Mouse (Mus musculus) brain, embryonic 14.5 days (tissue): ENCODE data around the gene Cdk19. TPM values are rescaled to one million over a fixed set of nuclear protein-coding genes. Genes with fewer than 3 reads are reported as not detected.
"Not testable (repeated sequence)": the region's sequence is repeated elsewhere in the genome, so short reads cannot be mapped to it uniquely, and the experiment has no call there.

Experiments
- DNase-seq: peaks from one replicate; pipeline ENCODE4 v3.0.0-alpha.2; 2011; ENCODE audit warnings: low read depth
- CTCF ChIP-seq: fragments of 200-500 bp; IDR thresholded peaks from 2 replicates; pipeline ENCODE4 v1.5.1; 2012; ENCODE audit warnings: inconsistent platforms, mild to moderate bottlenecking, moderate library complexity, borderline replicate concordance; ENCODE audit not compliant: insufficient read depth, insufficient read length; ENCODE audit errors: extremely low read depth
- POLR2A ChIP-seq: fragments of 200-500 bp; IDR thresholded peaks from 2 replicates; pipeline ENCODE4 v1.6.1; 2012; ENCODE audit warnings: mild to moderate bottlenecking, inconsistent platforms, borderline replicate concordance; ENCODE audit not compliant: poor library complexity, insufficient read depth, insufficient read length, severe bottlenecking; ENCODE audit errors: extremely low read depth
- polyA plus RNA-seq: library from polyadenylated mRNA; depleted of rRNA; stranded (reverse); fragments of >200 nt; gene quantifications from 2 replicates; pipeline ENCODE4 v1.2.3, GENCODE M21; 2012

The Cdk19 gene
- polyA plus RNA-seq, 1 experiment, result 21.5 TPM

DNA sequence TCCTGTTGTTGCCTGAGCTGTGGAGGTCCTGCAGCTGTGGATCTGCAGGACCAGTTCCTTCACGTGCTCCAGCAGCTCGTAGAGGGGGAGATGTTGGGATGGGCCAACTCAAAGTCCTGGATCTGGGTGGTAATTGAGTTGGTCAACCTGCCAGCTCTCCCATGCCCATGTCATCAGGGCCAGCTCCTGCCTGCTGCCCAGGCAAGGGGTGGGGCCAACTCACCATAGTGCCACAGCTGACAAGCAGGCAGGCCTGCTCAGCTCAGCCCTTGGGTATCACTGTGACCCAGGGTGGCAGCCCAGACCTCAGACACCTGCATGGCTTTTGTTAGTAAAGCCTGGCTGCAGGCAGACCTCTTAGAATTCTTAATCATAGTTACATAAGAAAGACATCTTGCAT is 81.3 kb downstream of the Cdk19 start:
- TF ChIP-seq CTCF, result no peak
- no peak for TF ChIP-seq POLR2A
- DNase-seq, result no peak

DNA sequence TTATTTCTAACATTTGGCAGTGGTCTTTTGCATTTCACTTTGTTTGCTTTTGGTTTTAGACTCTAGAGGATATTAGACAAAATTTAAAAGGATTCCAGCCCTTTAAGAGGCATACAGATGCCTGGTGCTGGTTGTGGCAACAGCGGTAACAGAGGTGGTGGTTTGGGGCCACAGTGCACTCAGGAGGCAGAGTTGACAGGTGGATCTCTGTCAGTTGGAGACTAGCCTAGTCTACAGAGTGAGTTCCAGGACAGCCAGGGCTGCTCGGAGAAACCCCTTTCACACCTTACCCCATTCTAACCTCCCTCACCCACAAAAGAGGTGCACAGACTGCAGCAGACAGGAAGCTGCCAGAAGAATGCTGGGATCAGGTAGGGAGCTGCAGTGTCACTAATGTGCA is 82.4 kb downstream of the Cdk19 start:
- DNase-seq, result no peak
- TF ChIP-seq POLR2A, result no peak
- TF ChIP-seq CTCF, result no peak

DNA sequence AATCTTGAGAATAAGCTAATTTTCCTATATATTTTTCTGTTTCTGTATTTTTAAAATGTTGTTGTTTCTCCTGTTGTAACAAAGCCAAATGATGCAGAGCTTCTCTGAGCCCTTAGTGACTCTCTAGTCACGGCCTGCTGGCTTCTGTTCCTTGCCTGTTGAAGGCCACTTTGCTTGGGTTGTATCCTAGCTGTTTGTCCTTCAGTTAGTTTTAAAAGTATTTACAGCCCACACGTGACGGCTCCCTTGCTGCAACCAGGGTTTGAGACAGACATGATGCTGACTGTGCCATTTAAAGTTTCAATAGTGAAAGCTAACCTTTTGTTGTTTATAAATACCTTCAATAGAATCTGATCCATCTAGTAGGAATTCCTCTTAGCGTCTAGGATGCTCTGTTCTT is 83.3 kb downstream of the Cdk19 start:
- no peak for TF ChIP-seq POLR2A
- TF ChIP-seq CTCF, result no peak
- DNase-seq, result no peak

DNA sequence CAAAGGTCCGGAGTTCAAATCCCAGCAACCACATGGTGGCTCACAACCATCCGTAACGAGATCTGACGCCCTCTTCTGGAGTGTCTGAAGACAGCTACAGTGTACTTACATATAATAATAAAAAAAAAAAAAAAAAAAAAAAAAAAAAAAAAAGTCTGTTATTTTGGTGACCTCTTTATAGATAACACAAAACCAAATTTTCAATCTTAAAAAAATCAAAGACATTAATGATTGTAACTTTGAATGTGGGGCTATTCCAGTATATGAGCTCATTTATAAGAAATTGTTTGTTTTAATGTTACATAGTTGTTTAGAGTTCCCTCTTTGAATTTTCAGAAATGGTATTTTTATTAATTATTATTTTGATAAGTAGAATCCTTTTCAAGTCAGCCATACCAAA is 85.1 kb downstream of the Cdk19 start:
- not testable (repeated sequence) for DNase-seq

DNA sequence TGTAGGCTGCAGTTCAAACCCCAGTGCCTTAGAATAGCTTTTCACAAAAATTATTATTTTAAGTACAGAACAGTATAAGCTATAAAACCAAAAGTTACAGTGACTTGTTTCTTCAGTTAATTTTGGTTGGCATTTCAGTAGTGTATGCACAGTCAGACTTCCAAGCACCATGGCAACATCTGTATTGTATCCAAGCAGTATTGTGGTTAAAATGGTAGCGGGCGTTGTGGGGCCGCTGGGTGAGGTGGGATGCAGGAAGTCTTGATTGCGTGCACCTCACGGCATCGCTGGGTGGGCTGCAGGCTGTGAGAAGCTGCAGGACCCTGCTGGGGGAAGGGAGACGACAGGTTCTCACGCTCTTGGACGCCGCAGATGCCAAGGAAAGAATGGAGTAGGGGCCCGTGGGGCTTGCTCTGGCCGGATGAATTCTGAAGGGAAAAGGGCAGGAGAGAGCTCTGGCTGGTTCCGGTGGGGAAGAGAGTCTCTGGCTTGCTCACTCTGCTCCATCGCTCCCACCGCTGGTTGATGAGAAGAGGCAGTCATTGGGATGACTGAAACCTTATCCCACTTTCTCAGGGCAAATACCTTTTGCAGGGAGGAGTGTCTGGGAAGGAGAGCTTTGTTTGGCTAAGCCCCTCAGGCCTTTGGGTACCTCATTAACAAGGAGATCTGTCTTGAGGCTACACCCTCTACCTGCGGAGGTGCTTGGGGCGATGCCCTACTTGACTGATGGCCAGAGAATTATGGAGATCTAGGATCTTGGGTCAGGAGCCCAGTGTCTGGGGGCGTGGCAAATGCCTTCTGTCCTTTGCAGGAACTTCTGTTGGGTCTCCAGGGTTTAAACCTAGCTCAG is 86.1 kb downstream of the Cdk19 start:
- DNase-seq, result peak; percentile 37
- TF ChIP-seq CTCF (no peak), POLR2A (no peak)

DNA sequence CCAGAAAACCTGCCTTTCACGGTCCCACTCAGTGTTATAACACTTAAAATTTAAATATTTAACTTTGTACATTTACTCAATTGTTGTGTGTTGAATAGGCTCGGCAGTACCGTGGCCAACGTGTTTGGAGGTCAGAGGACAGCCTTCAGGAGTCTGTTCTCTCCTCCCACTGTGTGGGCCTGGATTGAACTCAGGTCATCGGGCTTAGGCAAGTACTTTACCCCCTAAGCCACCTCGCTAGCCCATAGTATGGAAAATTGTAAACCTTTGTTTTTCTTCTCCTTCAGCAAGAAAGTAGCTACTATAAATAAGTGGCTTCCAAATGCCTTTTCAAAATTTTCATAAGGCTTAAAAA is 86.7 kb downstream of the Cdk19 start:
- TF ChIP-seq CTCF (no peak), POLR2A (no peak)
- no peak for DNase-seq

DNA sequence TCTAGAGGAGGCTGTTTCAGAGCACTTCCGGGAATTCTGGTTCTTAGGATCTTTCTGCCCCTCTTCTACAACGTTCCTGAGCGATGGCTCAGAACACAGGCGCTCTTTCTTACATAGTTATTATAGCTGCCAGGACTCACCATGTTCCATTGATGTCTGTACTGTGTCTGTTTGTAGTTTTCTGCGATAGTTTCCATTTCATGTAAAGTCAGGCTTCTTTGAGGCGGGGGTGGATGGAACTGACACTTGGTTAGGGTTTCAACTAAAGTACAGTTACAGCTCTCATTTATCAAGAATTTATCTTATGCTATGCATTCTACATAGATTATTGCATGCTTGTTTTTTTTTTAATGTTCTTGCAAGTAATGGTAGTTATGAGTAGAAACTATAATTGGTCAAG is 89.3 kb downstream of the Cdk19 start:
- DNase-seq, result no peak
- TF ChIP-seq POLR2A (no peak), CTCF (no peak)

DNA sequence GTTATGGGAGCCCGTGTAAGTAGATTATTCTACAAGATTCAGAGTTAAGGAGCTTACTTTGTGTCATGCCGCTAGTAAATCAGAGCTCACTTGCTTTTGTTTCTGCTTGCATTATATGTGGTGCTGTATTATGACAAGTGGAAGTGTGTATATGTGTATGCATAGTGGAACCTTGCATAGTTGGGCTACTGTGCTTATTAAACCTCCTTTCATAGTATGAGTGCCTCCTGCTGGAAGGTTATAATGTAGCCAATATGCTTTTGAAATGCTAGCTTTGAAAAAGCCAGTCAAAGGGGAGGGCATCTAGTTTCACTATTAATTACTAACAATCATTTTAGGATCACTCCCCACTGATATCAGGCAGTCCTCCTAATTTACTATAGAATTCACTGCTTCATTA is 89.7 kb downstream of the Cdk19 start:
- DNase-seq, result no peak
- TF ChIP-seq POLR2A (no peak), CTCF (no peak)

DNA sequence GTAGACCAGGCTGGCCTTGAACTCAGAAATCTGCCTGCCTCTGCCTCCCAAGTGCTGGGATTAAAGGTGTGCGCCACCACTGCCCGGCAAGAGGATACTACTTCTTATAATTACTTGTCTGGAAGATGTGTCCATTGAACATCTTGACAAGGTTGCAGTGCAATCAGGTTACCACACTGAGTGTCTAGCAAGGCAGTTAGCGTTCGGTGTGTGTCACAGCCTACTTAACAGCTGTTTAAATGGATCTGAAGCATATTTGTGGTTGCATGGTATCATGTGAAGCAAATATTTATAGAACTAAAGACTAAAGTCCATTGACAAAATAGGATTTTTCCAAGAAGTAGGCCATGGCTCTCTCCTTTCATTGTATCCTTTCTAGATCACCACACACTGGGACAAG is 90.8 kb downstream of the Cdk19 start:
- DNase-seq, result no peak
- TF ChIP-seq CTCF (no peak), POLR2A (no peak)

DNA sequence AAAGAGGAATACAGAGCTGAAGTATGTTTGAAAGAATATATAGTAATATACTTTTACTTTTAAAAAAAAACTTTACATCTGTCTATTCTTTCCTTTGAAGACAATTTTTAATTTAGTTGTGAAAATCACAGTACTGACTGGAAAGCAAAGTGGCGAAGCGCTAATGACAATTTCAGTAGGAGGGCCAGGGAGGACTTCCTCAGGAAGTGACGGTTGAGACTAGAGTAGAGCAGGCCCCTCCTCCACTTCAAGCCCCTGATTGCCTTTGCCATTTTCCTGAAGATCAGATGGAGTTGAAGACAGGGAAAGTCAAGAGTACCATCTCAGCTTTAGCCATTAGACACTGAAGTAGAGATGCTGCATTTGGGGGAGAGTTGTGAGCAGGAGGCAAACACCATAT is 92.6 kb downstream of the Cdk19 start:
- TF ChIP-seq POLR2A, result no peak
- no peak for DNase-seq

DNA sequence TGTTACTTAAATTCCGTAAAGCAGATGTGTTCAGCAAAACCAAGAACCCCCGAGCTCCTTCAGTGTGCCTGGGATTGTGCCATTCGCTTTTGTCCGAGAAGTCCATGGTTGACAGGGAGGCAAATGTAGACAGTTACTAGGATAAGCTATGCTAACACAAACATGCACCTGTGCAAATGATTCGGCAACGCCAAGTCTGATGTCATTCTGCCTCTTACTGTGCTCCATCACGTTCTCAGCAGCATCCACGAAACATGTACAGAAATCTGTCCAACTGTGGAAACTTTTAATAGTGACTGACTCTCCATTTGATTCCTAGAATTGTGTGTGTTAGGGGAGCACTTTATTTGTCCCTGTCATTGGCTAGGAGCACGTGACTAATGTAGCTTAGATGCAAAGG is 93.0 kb downstream of the Cdk19 start:
- no peak for DNase-seq
- TF ChIP-seq POLR2A (no peak), CTCF (no peak)

DNA sequence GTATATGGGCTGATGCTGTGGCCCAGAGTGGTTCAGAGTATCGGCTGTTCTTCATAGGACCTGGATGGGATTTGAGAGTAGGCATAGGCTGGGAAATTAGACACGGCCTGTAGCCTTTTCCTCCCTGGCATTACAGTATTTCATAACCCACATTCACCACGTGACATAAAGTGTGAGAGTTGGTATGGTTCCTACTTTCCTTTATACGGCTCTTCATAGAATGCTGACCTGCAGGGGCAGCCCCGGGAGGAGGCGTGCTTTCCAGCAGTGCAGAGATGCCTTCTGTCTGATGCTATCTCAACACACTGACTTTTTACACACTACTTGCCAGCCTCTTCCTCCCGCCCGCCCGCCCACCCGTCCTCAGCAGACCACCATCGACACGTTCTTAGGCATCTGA is 96.0 kb downstream of the Cdk19 start:
- DNase-seq, result no peak
- TF ChIP-seq CTCF (no peak), POLR2A (no peak)
